Mouse (Mus musculus) layer of hippocampus, adult 9-10 months (tissue): Measurements from ENCODE around the gene Tnni3k.
A peak's percentile ranks its signal among the peaks of the same experiment; 100 is the strongest.

Experiments
- DNase-seq: peaks from one replicate; pipeline ENCODE4 v3.0.0; 2022; ENCODE audit warnings: low spot score

Tnni3k gene

DNA sequence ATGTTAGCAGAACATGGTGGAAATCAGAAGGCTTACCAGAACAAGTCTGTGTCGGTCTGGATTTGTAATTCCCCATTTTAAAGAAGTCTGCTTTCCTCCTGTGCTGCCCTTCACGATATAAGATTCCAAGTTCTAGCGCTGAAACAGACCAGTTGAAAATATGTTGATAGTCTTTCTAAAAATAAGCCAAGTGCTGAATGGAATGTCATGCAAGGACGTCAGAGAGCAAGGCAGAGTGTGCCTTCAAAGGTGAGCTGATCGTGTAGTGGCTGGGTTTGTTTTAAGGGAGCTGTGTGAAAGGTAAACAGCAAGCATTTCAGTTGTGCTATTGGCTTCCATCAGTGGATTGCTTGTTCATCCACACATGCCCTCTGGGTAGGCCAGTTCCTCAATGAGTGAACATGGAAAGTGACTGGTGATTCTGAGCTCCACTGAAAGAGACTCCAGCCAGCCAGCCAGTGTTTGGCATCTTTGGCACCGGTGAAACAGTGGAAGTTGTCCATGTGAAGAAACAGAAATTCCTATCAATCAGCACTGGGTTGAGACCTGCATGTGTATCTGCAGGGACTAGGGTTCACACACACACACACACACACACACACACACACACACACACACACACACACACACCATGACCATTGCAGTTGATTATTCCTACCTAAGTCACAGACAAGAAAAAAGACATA is at the start of gene Tnni3k:
Tnni3k (minus strand) TSS at position 177 of the 686 bp plus-strand sequence.
- no peak for DNase-seq

DNA sequence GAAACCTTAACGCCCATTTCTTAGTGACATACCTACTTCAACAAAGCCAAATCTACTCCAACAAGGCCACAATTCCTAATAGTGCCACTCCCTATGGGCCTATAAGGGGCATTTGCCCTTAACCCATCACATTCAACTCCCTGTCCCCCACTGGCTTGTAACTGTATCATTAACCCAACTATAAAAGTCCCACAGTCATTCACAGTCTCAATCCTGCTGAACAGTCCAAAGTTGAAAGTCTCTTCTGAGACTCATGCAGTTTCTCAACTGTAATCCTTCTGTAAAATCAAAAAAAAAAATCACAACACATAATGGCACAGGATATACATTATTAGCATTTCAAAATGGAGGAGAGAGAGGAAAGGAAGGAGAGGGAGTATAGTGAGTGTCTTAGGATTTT is 44.1 kb upstream of the Tnni3k start:
- no peak for DNase-seq

DNA sequence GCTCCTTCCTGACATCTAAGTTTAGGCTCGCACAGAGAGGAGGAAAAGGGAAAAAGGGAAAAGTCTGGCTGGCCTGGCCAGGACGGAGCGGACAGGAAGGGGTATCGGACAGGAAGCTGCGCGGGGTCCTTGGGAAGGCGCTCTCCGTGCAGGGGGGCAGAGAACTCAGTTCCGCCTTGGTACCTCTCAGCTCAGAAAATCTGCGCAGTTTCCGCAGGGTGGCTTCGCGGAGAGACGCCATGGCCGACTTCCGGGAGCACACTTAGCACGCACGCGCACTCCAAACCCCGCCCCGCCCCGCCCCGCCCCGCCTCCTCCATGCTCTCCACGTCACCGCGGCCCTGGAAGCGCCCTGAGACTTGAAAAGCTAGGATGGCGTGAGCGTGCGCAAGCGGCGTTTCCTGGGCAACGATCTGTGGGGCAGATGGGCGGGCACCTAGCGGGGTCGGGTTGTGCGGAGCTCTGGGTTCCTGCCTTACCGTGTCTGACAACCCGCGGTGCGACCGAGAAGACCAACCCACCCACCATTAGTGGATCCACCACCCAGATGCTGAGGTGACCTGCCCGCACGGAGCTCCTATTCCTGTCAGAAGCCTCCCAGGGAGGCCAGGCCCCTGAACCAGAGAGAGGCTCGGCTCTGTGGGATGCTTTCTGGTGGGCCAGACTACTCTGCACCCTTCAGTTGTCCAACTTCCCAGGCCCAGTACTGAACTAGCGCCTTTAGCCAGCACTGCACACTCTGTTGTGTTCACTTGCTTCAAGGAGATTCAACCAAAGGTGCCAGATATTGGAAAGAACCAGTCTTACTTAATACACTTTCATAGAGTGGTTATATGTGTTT is 38.1 kb upstream of the Tnni3k start, which contains the start of the genes Fpgt and Lrriq3:
Fpgt (minus strand) TSS at position 288 of the 841 bp plus-strand sequence.
Lrriq3 (plus strand) TSS at position 319 of the 841 bp plus-strand sequence.
- DNase-seq, result peak; percentile 67

DNA sequence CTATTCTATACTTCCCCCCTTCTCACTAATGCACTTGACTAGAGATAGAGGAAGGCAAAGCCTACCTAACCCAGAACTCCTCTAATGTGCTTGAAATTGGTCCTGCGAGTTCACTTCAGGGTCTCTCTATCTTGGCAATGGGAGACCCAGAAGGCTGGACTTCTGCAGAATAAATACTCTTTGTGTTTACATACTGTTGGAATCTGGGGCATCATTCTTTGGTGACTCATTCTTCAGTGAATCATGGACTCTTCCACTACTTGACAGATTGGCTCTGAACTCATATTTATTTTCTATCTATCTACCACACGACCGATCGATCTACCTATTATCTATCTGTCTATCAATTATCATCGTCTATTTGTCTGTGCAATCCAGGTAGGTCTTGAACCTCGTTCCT is 36.9 kb upstream of the Tnni3k start:
- DNase-seq, result no peak

DNA sequence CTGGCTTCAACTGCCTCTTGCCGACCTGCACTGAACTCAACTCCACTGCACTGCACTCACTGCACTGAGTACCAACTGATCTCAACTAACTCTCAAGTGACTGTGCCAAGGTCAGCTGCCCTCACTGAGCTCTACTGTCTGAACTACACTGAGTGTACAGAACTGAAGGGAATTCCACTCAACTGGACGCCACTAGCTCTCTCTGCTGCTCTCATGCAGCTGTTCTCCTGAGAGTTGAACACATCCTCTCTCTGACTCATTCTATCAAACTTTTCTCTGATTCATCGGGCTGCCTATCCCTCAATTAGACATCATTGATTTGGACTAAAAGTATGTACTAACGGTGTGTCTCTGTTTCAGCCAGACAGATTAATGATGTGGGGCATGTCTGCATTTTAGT is 22.7 kb upstream of the Tnni3k start:
- DNase-seq, result no peak

DNA sequence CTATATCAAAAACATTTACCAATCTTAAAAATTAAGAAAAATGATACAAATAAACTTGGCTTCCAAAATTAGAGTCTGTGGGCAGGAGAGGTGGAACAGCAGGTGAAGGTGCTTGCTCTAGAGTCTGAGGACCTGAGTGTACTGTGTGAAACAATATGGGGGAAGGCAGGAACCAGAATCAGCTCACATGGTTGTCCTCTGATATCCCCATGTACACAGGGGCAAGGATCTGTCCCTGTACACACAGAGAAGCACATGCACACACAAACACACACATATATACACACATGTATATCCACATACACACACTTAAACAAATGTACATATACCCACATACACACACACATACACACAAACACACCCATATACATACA is 4.2 kb upstream of the Tnni3k start:
- DNase-seq, result no peak

DNA sequence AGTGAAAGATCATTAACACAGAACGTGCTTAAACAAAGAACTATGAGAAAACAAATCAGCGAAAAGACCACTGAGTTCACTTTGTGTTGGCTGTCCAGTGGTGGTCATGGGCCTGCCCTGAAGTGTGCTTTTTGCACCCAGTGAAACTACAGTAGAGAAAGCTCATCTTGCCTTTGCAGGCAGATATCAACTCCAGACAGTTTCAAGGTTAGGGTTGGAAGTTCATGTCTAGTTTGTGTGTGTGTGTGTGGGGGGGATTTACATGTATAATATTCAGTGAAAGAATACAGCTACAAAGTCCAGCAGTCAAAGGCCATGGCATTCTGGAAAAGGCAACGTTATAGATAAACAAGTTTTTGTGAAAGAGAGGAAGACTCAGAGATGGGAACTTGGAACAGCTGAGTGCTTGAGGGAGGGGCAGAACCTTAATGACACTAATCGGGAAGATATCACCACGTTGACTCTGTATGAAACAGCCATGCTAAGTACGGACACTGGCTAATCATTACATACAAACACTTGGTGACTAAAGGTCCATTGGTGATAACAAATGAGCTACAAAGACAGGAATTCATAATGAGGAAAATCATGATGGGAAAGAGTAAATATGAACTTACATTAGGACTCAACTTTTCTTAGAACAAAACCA is 3.7 kb upstream of the Tnni3k start:
- DNase-seq, result no peak

DNA sequence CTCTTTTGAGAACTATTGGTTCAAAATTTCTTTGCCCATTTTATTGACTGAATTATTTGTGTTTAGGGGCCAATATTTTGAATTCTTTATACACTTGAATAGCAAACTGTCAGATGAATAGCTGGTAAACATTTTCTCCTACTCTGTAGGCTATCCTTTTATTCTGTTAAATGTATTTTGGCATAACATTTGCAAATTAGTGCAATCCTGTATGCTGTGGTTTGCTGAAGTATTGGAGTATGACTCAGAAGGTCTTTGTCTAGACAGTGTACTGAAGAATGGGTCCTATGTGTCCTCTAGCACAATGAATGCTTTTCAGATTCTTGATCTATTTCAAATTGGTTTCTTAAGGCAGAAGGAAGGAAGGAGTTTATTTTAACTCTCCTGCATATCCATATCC is 2.4 kb upstream of the Tnni3k start:
- no peak for DNase-seq

DNA sequence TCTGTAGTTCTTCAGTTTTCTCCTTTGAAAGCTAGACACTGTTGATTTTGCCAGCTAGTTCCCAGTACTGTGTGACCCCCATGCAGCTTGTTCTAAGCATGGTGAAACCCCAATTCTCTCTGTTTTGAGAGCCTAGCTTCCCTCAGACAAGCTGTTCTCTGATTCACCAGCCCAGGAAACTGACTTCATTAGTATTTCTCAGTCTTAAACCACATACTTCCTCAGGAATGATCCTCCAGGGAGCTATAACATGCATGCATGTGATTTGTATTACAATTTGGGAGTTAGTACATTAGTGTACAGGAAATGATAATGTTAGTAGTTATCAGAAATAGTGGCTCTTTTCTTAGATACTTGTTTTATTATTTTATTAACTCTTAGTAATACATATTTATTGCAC is 1.4 kb upstream of the Tnni3k start:
- no peak for DNase-seq

DNA sequence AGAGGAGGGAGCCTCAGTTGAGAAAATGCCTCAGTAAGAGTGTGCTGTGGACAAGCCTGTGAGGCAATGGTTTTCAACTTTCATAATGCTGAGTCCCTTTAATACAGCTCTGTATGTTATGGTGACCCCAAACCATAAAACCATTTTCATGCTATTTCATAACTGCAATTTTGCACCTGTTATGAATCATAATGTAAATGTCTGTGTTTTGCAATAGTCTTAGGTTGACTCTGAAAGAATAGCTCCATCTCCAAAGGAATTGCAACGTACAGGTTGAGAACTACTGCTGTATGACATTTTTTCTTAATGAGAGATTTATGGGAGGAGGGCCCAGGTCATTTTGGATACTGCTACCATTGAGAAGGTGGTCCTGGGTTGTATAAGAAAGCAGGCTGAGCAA is 2.0 kb downstream of the Tnni3k start:
- no peak for DNase-seq

DNA sequence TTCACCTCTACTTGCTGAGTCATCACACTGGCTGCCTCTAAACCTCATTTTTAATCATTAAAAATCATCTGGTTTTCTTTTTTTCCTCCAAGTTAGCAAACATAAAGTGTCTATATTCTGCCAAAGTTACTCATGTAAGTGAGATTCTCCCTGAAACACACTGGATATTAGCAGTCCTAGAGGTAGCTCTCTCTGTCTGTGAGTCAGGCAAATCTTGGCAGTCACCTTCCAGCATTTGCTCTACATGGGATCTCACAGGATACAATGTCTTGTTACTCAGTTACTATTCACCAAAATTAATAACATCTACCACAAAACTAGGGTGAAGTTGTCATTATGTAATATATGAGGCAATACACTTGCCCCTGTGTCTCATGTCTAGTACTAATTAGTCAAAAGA is 3.2 kb downstream of the Tnni3k start:
- no peak for DNase-seq

DNA sequence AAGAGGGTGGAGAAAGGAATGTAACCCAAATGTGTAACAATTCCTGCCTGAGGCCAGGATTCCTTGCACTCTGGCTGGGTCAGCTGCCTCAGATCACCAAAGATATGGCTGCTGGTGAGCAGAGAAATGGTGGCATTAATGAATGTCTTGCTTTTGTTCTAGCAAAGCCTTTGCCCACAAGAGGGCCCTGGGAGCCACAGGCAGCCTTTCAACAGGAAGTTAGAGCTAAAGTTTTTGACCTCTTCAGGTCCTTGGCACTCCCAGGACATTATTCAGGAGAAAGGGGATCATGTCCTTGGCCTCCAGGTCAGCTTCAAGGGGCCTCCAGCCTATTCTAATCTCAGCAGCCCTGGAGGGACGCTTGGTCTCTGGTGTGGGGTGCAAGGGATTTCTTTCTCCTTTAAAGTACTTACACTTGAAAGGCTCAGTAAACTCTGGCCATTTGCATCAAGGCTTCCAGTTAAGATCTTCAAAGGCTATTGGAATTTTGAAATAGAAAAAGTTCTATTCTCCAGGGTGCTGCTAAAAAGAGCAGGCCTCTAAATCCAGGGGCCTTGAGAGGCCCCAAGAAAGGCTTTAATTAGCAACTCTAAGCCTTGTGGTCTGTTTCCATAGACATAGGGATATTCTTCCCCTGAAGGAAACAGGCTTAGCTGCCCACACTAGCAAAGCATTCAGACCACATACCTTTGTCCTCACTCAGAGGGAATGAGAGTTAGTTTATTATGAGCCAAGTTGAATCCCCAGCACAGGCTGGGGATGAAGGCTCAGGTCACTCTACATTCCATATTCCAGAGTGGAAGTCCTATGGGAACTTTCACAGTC is 16.0 kb downstream of the Tnni3k start:
- no peak for DNase-seq

DNA sequence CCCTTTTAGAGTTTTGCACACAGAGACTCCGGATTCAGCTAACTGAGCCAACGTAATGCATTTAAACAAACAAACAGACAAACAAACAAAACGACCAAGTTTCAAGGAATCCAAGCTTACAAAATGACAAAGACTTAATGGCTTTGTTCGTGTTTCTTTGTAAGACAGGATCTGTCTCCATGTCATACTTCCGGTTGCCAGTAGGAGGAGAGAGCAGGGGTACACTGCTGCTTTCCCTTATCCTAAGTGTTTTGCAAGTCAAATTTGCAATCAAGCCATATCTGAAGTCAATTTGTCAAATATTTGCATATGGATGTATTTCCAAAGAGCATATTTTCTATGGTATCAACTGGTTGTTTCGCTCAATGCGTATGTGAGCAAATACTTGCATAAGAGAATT is 20.9 kb downstream of the Tnni3k start:
- DNase-seq, result no peak

DNA sequence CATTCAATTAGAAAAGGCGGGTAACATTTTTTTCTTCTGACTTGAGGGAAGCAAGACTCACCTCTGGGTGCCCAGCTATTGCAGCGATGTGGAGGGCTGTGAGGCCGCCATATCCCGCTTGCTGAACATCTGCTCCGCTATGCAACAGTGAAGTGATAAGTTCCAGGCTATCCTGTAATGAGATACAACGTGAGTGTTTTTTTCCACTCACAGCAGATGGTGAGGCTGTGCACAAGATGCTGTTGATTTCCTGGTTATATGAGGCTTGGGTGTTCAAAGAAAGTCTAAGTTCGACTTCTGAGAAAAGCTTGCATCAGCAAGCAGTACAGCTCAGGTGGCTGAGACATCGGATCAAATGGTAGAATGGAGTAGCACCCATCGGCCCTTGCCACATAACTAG is 25.0 kb downstream of the Tnni3k start:
- peak; percentile 10 for DNase-seq

DNA sequence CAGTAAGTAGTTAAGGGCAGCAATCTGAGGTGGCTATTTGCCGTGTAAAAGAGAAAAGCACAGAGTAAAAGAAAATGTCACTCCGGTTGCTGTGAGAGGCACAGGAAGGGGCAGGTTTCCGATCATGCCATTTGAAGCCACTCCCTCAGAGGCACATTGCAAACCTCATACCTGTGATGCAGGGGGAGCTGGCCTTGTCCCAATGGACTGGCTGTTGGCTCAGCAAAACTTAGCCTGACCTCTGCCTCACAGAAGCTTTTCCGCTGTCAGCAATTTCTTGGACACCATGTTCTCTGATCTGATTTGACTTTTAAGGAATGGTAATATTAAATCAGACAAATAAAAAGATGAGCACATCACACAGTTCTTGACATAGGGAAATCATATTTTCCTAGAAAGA is 52.4 kb downstream of the Tnni3k start:
- DNase-seq, result no peak

DNA sequence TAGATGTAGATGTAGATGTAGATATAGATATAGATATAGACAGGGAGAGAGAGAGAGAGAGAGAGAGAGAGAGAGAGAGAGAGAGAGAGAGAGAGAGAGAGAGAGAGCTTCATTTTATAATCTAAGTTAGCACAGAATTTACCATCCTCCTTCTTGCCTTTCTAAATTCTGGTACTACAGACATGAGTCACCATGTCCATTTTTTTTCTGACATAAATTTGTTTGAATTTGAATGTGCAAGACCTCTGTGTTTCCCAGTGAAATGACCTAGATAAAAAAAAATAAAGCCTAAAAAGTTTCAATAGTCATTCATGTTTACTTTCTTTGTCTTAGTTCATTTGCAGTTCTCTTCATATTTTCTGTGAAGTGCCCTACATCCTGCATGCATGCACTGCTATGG is 54.2 kb downstream of the Tnni3k start:
- no peak for DNase-seq

DNA sequence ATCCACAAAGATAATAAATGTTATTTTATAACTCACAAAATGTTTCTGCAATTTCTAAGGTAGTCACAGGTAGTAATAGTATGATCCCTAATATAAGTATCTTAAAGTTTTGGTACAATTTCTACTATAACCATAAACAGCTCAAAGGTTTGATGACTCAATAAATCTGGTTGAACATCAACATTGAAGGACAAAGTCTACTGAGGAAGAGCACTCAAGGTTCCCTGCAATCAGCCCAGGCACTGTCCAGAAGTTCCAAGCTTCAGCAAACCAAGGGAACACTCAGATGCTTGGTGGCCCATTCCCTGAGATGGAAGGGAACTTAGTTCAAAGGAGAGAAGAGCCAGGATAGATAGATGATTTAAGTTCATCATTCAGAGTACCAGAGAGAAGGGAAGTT is 62.5 kb downstream of the Tnni3k start:
- DNase-seq, result no peak

DNA sequence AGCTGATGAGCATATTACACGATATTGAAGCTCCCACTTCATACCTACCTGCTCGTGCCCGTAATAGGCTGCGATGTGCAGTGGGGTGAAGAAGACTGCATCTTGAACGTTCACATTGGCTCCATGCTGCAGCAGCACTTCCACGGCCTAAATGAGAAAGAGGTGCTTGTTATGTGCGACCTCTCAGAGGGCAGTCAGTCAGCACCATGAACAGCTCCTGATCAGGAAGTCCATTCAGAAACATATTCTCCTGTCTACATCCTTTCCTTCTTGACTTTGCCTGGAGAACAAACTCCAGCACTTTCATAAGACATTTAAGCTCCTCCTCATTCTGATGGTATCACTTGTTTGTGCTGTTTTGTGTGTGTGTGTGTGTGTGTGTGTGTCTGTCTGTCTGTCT is 76.1 kb downstream of the Tnni3k start:
- no peak for DNase-seq

DNA sequence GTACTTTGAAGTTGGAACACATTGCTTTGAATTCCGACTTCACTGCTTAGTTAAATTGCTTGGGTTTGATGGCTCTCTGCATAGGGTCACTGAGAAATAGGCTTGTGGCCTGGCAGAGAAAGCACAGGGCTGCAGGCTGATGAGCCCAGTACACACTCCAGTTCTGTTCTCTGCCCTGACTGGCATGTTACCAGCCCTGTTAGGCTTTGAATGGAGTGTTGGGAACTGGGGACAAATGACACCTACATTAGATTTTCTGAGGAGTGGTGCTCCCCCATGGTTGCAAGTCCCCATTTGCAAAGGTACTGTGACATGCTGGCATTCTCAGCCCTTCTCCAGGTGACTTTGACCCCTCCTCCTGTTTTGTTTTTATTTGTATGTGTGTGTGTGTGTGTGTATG is 83.6 kb downstream of the Tnni3k start:
- no peak for DNase-seq

DNA sequence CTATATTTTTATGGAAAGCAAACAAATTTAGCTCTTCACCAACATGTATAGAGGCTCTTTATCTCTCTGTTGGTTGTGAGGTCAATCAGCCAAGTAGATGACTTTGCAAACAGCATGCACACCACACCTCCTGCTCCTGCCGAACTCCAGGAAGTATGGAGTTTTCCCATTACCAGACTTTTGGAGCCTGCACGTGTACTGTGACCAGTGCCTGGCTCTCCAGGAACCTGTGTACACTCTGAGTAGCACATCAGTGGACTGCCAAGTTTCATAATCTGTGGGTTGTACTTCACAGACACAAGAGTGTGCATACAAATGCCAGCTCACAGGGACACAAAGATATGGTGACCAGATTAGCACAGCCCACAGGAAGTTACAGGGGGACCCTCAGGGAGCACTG is 84.2 kb downstream of the Tnni3k start:
- no peak for DNase-seq

DNA sequence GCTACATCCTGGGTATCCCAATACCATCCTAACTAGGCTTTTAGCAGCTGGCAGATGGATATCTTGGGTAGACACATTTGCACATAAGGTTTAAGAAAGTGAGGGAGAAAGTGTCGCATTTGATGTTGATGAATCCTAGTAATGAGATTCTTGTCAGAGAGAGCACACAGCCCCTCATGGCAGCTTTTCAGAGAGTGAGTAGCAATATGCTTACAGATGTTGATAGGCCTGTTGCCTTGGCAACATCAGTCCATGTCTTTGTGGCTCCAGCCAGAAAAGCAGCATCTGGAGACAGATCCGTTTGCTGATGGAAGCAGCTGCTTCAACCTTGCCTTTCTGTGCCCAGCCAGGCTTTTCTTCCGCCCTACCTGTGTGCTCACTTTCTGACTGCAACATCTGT is 93.9 kb downstream of the Tnni3k start:
- DNase-seq, result no peak

DNA sequence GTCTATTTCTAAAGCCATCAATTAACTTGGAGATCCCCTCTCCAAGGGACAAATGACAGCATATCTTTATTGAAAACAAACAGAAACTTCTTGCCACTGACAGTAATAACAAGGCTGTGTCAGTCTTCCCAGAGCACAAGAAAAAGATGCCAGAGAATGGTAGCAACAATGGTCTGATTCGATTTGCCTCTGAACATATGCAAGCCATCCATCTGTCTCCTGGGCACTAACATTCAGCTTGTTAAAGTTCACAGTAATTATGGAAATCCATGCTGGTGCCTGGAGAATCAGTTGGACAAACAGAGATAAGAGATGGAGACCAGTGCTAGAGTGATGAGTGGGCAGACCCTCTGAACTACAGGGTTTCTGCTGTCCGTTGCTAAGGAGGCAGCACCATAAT is 102.1 kb downstream of the Tnni3k start:
- no peak for DNase-seq
